Mouse (Mus musculus) retina, postnatal 7 days (tissue): ENCODE measurements around the gene Polr3c.
"Not testable (repeated sequence)": the region's sequence is repeated elsewhere in the genome, so short reads cannot be mapped to it uniquely, and the experiment has no call there.

ENCODE experiments used
- DNase-seq: peaks from one replicate; pipeline ENCODE4 v3.0.0-alpha.2; 2012; ENCODE audit warnings: low read depth, low spot score

The Polr3c gene

DNA sequence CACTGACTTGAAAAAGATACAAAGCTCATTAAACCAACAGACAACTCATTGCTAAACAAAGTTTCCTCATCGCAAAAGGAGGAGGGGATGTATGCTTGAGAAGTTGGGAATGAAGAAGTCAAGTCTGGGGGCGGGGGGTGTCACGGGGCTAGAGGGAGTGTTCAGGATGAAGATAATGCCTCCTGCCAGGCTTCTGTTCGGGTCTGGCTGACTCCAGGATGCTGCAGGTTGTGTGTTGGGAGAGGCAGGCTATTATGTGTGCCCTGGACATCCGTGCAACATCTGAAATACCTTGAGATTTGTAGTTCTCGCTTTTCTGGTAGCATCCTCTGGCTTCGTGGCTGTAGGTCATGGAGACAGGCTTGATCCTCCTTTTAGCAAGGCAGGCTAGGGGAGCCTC lies 49.0 kb downstream of the Polr3c start:
- no peak for DNase-seq

DNA sequence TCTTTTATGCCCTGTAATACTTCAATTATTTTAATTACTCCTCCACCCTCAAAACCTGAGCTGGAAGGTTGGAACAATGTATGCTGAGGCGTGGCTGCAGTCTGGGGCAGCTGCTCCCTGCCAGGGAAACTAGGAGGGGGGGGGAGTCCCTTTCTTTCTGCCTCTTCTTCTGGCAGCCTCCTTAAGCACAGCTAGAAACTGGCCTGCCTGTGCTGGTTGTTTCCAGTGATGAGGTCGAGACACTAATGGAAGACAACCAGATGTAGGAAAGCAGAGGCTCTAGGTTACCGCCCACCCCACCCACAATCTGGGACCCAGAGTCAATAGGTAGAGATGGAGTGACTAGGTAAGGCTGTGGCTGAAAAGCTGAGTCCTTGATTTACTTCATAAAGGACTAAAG lies 51.7 kb downstream of the Polr3c start:
- DNase-seq: no peak

DNA sequence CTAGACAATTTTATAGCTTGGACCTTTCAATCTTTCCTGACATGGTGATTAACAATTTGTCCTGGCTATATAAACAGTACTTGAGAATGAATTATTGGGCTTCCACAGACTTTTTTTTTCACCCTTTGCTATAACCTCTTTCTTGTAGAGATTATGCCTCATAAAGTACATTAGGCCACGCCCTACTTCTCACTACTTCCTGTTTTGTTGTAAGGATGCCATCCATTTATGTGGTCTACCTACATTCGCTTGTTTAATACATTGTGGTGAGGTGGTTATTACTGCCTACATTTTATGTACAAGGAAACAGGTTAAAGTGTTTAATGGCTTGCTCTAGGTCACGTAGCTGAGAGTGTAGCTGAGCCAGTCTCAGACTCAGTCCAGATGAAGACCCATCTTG lies 52.3 kb downstream of the Polr3c start:
- no peak for DNase-seq

DNA sequence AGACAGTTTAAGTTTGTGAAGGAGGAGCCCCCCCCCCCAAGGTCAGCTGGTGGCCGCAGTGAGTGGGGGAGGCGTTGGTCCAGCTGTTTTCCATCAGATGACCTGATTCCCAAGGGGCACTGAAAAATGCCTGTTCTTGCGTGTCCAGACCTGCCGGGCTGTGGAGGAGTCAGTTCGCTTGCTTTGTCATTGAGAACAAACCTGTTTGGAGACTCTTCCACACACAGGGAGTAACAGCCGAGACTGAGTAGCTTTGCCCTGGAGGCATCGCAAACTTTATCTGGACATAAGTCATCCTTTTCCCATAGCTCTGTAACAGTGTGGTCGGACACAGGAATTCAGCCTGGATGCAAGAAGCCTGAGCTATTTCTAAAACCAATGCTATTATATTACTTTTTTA lies 53.0 kb downstream of the Polr3c start:
- DNase-seq: no peak

DNA sequence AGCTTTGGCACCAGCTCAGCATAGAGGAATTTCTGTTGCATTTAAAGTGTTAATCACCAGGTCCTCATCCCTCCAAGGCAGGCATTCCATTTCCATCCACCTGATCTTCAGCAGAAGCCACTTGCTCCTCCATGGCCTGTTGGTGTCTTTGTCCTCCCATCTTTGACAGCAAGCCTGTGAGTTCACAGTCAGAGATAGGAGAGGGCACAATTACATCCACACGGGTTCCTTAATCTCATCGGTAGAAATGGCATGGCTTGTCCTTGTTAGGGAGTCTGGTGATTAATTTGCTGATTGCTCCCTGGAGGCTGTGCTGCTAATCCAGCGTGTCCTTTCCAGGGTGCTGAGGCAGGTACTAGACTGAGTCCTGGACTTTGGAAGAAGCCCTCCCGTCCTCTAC lies 53.9 kb downstream of the Polr3c start:
- no peak for DNase-seq

DNA sequence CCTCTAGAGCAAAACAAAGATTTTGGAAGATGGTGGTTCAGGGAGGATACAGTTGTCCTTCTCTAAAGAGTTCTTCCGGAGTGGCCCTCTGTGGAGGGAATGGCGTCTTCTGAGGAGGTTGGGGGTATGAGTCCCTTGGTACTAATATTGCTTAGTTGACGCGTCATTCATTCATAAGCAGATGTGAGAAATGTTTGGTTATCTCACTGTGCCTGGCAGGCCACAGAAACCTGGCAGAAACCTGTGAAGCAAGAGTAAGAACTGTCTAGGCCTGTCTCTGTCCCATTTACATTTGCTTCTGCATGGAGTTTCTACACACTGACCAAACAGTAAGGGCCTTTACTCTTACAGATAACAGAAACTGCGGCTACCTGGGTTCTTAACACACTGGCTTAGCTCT lies 55.9 kb downstream of the Polr3c start:
- DNase-seq: no peak

DNA sequence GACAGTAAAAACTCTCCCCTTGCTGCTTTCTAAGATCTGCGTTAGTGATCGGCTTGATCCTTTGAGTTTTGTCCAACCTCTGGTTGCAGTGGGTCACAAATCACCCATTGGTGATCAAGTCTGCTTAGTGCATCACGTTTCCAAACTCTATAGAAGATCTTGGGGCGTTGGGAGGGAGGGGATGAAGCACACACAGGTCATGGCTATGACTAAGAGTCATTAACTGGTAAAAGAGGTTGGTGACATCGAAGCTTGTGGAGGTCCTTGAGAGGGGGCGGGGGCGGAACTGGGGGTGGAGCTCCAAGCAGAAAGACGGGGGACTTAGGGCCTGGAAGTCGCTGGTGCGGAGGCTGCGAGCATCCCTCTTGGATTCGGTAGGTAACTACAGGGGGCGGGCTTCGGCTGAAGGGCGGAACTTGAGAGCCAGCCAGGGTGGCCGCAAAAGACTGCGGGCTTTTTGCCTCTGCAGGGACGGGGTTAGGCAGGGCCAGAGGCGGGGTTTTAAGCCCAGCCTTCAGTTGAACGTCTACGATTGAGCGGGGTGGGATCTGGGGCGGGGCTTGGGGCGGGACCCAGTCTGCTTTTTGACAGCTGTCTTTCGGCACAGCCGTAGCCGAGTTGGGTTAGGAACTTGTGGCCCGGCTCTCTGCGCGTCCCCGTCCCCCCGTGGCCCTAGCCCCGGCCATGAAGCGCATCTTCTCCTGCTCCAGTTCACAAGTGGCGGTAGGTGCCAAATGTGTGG lies 57.5 kb downstream of the Polr3c start, which contains the start of gene Ankrd35:
Gene Ankrd35, plus strand, starts transcription at position 405 of the 742 bp plus-strand sequence.
- DNase-seq: peak; percentile 42

DNA sequence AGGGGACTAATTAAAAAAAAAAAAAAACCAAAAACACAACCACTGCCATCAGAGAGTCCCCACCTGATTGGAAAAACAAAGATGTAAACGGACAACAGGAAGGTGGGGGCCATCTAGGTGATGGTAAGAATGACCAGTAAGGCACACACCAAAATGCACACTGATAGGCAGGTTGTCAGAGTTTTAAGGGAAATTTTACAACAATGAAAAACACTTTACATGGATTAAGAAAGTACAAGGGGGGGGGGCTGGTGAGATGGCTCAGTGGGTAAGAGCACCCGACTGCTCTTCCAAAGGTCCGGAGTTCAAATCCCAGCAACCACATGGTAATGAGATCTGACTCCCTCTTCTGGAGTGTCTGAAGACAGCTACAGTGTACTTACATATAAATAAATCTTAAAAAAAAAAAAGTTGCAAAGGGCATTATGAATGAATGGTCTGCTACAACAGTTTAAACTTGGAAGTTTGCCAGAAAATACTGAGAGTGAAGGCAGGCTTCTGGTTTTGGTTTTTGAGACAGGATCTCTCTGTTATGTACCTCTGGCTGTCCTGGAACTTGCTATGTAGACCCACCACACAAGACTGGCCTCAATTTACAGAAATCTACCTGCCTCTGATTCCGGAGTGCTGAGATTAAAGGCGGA lies 58.9 kb downstream of the Polr3c start:
- DNase-seq: no peak

DNA sequence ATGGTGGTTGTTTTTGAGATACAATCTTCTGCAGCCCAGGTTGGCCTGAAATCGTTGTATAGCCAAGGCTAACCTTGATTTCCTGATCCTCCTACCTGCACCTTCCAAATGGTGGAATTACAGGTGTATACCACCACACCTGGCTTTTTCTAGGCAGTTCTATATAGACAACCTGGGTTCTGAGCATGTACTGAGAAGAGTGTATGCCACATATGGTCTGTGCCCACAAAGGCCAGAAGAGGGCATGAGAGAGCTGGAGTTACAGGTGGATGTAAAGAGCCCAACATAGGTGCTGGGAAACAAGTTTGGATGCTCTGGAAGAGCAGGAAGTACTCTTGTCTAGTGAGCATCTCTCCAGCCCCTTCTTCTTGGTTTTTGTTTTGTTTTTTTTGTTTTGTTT lies 60.1 kb downstream of the Polr3c start:
- peak; percentile 24 for DNase-seq

DNA sequence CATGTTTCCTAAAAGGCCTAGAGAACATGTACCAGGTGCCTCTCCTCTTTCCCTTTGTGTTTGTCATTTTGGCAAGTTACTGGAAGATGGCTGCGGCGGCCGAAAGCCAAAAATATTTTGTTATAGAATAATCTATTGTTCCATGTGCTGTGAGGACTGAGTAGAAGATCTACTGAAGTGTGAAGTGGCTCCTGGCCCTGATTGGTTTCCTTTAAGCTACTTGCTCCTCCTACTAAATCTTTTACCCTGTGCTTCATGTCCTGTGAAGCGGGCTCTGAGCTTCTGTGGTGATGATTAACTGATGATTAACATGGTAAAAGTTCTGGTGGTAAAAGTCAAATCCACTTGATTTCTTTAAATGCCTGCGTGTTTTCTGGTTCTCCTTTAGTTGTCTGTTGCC lies 60.5 kb downstream of the Polr3c start:
- no peak for DNase-seq

DNA sequence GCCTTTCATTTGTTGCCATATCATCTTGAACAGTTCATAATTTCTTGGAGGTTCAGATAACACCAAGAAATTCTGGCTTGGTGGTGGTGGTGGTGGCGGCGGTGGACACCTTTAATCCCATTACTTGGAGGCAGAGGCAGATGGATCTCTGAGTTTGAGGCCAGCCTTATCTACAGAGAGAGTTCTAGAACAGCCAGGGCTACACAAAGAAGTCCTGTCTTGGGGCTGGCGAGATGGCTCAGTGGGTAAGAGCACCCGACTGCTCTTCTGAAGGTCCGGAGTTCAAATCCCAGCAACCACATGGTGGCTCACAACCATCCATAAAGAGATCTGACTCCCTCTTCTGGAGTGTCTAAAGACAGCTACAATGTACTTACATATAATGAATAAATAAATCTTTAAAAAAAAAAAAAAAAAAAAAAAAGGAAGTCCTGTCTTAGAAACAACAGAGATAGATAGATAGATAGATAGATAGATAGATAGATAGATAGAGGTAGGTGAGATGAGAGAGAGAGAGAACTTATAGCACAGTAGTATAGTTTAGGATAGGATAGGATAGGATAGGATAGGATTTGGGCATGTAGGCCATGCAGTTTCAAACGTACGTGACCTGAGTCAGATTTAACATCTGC lies 61.6 kb downstream of the Polr3c start:
- not testable (repeated sequence) for DNase-seq

DNA sequence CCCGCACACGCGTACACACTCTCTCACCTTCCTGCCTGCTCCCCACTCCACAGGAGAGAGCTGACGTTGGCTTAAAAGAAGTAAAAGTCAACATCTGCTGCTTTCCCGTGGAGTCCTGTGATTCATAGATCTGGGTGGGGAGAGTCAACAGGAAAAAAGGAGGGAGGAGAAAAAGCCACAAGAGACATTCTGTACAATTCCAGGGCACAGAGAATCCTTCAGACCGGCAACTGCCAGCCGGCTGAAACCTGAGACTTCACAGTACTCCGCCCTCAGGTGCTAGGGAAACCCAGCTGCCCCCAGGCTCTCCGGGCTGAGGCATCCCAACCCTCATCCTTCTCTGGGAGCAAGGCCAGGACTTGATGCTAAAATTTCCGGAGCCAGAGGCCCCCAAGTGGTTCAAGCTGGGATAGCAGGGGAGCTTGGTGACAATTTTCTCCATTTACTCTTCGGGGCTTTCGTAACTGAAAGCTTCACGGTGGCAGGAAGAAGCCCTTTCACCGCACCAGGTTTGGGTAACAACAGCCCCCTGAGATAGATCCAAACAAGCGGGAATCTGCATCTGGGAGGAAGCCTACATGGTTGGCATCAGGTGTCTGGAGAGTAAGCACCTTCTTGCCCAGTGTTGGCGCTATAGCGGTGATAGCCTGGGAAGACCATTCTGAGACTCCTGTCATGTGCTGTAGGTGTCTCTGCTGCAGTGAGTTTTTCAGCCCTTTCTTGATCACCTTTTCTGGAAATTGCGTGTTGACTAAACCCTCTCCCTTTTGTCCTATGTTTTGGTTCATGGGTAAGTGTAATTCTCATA lies 63.8 kb downstream of the Polr3c start:
- peak; percentile 65 for DNase-seq

DNA sequence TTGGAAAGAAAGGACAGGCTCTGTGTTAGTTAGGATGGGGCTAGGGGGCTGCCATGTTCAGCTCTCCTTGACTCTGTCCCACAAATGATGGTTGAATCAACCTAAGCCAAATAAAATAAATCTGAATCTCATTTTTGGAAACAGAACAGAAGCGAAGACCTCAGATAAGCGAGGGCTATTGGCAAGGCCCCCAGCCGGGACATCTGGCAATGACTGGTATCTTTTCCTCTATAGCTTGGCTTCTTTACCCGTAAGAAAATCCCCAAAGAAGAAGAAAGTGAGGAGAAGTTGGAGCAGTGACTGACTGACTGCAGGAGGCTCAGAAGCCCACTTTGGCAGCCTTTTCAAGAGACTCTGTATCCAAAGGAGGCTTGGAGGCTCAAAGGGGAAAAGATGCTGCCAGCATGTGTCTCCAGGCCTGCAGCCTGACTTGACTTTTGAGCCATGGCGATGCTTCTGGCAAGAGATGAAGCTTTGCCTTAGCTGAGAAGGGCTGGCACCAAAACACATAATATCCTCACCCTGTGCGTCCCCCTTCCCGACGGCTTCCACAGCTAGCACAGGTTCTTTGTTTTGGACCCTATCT lies 64.6 kb downstream of the Polr3c start:
- DNase-seq: no peak
